Mouse (Mus musculus) megakaryocyte, embryonic 14.5 days (primary cell): ENCODE data around the gene Arhgdia.

Source experiments
- FLI1 ChIP-seq: IDR thresholded peaks from 2 replicates; pipeline ENCODE4 v1.6.1; 2012; ENCODE audit warnings: low read length, inconsistent platforms, mixed read lengths
- GATA1 ChIP-seq: IDR thresholded peaks from 3 replicates; pipeline ENCODE4 v1.6.1; 2012; ENCODE audit warnings: mixed read lengths, low read length, inconsistent platforms, borderline replicate concordance

GRCm38 (mm10) chr11:120605667-120606066, 24.2 kb upstream of the Arhgdia start:
- TF ChIP-seq GATA1 (no peak), FLI1 (no peak)
